In genomic region chr12:85197371-85197770, GRCm38 (mm10) we compare ENCODE assay signal across 28 mouse cellular contexts. TPM values are rescaled to one million over a fixed set of nuclear protein-coding genes. Genes with fewer than 3 reads are reported as not detected.
DNase-seq lines count a peak whose midpoint lies in the region; ATAC-seq and TF ChIP-seq lines count a peak whose summit lies in the region.
"Had no signal": no experiment of that assay in that cellular context is flagged by ENCODE, and none has a peak within 500 bp of the region (broad histone marks: within the 10 kb centered on the region; RNA-seq: fewer than 3 reads in every experiment).

No protein-coding gene starts in this region.

- peaks cover 24% of the 10 kb centered on the region for H3K4me1 ChIP-seq in heart, embryonic 11.5 days (ENCODE audit: control insufficient read depth, insufficient read depth, low read length)
- H3K4me1 ChIP-seq in kidney, postnatal 0 days (replicated peaks; ENCODE audit: insufficient read depth, low read length): peaks cover 20% of the 10 kb centered on the region
- peaks cover 86% of the 10 kb centered on the region for H3K4me1 ChIP-seq in limb, embryonic 10.5 days

- DNase-seq in heart, adult 11 months: peak; percentile 89
- DNase-seq in kidney, postnatal 0 days (ENCODE audit: low spot score): peak; percentile 54
- DNase-seq in kidney, postnatal 14 days: no peak
- peak; percentile 29 for DNase-seq in NIH3T3 (ENCODE audit: low read depth)
- no peak for DNase-seq in limb, embryonic 10.5 days (ENCODE audit: low spot score)
- DNase-seq in adrenal gland, postnatal 14 days: no peak
- DNase-seq: adrenal gland, postnatal 25 days; cerebellum, adult 18-20 months; cerebellum, postnatal 14 days; kidney, adult 2 months; kidney, postnatal 10 days; layer of hippocampus, adult 9-11 months; lung, postnatal 4 days; spleen, adult 18-20 months; thymus, adult 2 months; thymus, postnatal 36 days had no signal

- ATAC-seq in heart, embryonic 11.5 days (replicated peaks; ENCODE audit: insufficient number of reproducible peaks, low FRiP score, low TSS enrichment): no peak
- no peak for ATAC-seq in kidney, postnatal 0 days (replicated peaks; ENCODE audit: low FRiP score, low read depth)
- ATAC-seq: forebrain, embryonic 14.5 days; midbrain, embryonic 13.5 days had no signal

- H3K4me2 ChIP-seq in heart, embryonic 11.5 days: no peak overlapping the region
- no peak overlapping the region for H3K4me2 ChIP-seq in kidney, postnatal 0 days (ENCODE audit: low read length)
- H3K4me2 ChIP-seq: heart, embryonic 15.5 days; hindbrain, embryonic 13.5 days; liver, embryonic 15.5 days; midbrain, embryonic 13.5 days had no signal

- peaks cover 2% of the 10 kb centered on the region; the same call in 1 of the 2 replicates for H3K27me3 ChIP-seq in heart, embryonic 11.5 days (ENCODE audit: control insufficient read depth, insufficient read depth, low read length)
- H3K27me3 ChIP-seq in kidney, postnatal 0 days (ENCODE audit: insufficient read depth, low read length): 0 out of 2 replicates have a peak, but pooled peaks cover 3% of the 10 kb centered on the region
- H3K27me3 ChIP-seq in limb, embryonic 10.5 days (ENCODE audit: low read depth, poor library complexity, severe bottlenecking): peaks cover 53% of the 10 kb centered on the region
- H3K27me3 ChIP-seq: heart, embryonic 15.5 days; liver, embryonic 15.5 days; midbrain, embryonic 13.5 days had no signal

- no peak overlapping the region for H3K4me3 ChIP-seq in heart, embryonic 11.5 days (ENCODE audit: low read depth, low read length)
- H3K4me3 ChIP-seq in kidney, postnatal 0 days (replicated peaks; ENCODE audit: low read depth, low read length): no peak overlapping the region
- H3K4me3 ChIP-seq in limb, embryonic 10.5 days: peak overlapping the region; percentile 28; the same call in 1 of the 2 replicates
- H3K4me3 ChIP-seq: heart, embryonic 15.5 days; hindbrain, embryonic 13.5 days; limb, embryonic 12.5 days; liver, embryonic 15.5 days; megakaryocyte, embryonic 14.5 days; midbrain, embryonic 13.5 days had no signal

- TF ChIP-seq CTCF in kidney, postnatal 0 days (IDR thresholded peaks at IDR 0.05; ENCODE audit: low read depth): no peak

- no peaks in the 10 kb centered on the region for H3K36me3 ChIP-seq in heart, embryonic 11.5 days (ENCODE audit: control insufficient read depth, insufficient read depth, low read length)
- H3K36me3 ChIP-seq in kidney, postnatal 0 days (ENCODE audit: insufficient read depth, low read length): no peaks in the 10 kb centered on the region
- H3K36me3 ChIP-seq in limb, embryonic 10.5 days: no peaks in the 10 kb centered on the region
- H3K36me3 ChIP-seq: heart, embryonic 15.5 days; hindbrain, embryonic 13.5 days; limb, embryonic 12.5 days; liver, embryonic 15.5 days; midbrain, embryonic 13.5 days had no signal

- WGBS in heart, embryonic 11.5 days (ENCODE audit: insufficient replicate concordance): 70% methylated on average over 7 of the region's 7 CpGs
- 58% methylated on average over 7 of the region's 7 CpGs for WGBS in kidney, postnatal 0 days
- WGBS in limb, embryonic 10.5 days: 63% methylated on average over 7 of the region's 7 CpGs

- H3K9ac ChIP-seq in heart, embryonic 11.5 days (ENCODE audit: low read depth, low read length): no peak overlapping the region
- no peak overlapping the region for H3K9ac ChIP-seq in kidney, postnatal 0 days (ENCODE audit: low read depth, low read length)
- H3K9ac ChIP-seq: heart, embryonic 15.5 days; hindbrain, embryonic 13.5 days; limb, embryonic 12.5 days; liver, embryonic 15.5 days; midbrain, embryonic 13.5 days had no signal

- no peak overlapping the region for H3K27ac ChIP-seq in heart, embryonic 11.5 days (ENCODE audit: low read depth, low read length)
- H3K27ac ChIP-seq in kidney, postnatal 0 days: no peak overlapping the region
- peak overlapping the region; percentile 73 for H3K27ac ChIP-seq in limb, embryonic 10.5 days
- H3K27ac ChIP-seq: heart, embryonic 15.5 days; hindbrain, embryonic 13.5 days; limb, embryonic 12.5 days; liver, embryonic 15.5 days; midbrain, embryonic 13.5 days had no signal

- H3K9me3 ChIP-seq in heart, embryonic 11.5 days (replicated peaks; ENCODE audit: control insufficient read depth, low read length): no peaks in the 10 kb centered on the region
- no peaks in the 10 kb centered on the region for H3K9me3 ChIP-seq in kidney, postnatal 0 days (replicated peaks; ENCODE audit: low read length)
- no peaks in the 10 kb centered on the region for H3K9me3 ChIP-seq in limb, embryonic 10.5 days (replicated peaks)
- H3K9me3 ChIP-seq: heart, embryonic 15.5 days; hindbrain, embryonic 13.5 days; limb, embryonic 12.5 days; liver, embryonic 15.5 days; megakaryocyte, embryonic 14.5 days; midbrain, embryonic 13.5 days had no signal

RNA-seq across cellular contexts. Expression of gene Pgf, which starts 19.8 kb away (rescaled TPM):
- 9.0 and 12.7 TPM in 2 replicates for polyA plus RNA-seq in heart, embryonic 11.5 days (2014; fragmentation: Nextera tagmentation; extraction: Ambion mirVana)
- 5.6 and 6.1 TPM in 2 replicates for polyA plus RNA-seq in kidney, postnatal 0 days (2015; fragmentation: Nextera tagmentation; extraction: Ambion mirVana)
- 6.9 and 9.6 TPM in 2 replicates for polyA plus RNA-seq in limb, embryonic 10.5 days (2016; fragmentation: Nextera tagmentation; extraction: Ambion mirVana)
- total RNA-seq in adrenal gland, postnatal 14 days (2021): 0.85 and 1.2 TPM in 2 replicates
- total RNA-seq: liver, adult 2 months; MEL; monocyte, adult 5-6 weeks; neutrophil, adult 5-6 weeks had no signal
- polyA plus RNA-seq: liver, adult 2 months had no signal

RNA-seq across cellular contexts. Expression of gene Eif2b2, which starts 21.9 kb away (rescaled TPM):
- polyA plus RNA-seq in heart, embryonic 11.5 days (2014; fragmentation: Nextera tagmentation; extraction: Ambion mirVana): 60.4 and 60.6 TPM in 2 replicates
- polyA plus RNA-seq in kidney, postnatal 0 days (2015; fragmentation: Nextera tagmentation; extraction: Ambion mirVana): 76.0 and 82.0 TPM in 2 replicates
- 126 and 133 TPM in 2 replicates for polyA plus RNA-seq in limb, embryonic 10.5 days (2016; fragmentation: Nextera tagmentation; extraction: Ambion mirVana)
- 69.7 and 79.3 TPM in 2 replicates for total RNA-seq in adrenal gland, postnatal 14 days (2021)

RNA-seq across cellular contexts. Expression of gene Rps6kl1, which starts 46.3 kb away (rescaled TPM):
- 0.94 and 1.3 TPM in 2 replicates for polyA plus RNA-seq in heart, embryonic 11.5 days (2014; fragmentation: Nextera tagmentation; extraction: Ambion mirVana)
- 0.87 and 1.1 TPM in 2 replicates for polyA plus RNA-seq in kidney, postnatal 0 days (2015; fragmentation: Nextera tagmentation; extraction: Ambion mirVana)
- 0.39 and 0.45 TPM in 2 replicates for polyA plus RNA-seq in limb, embryonic 10.5 days (2016; fragmentation: Nextera tagmentation; extraction: Ambion mirVana)
- 1.7 and 2.2 TPM in 2 replicates for total RNA-seq in adrenal gland, postnatal 14 days (2021)
- total RNA-seq: neutrophil, adult 5-6 weeks had no signal

Comparison
In these comparisons a context has a peak if more than half of its experiments do, and no peak if none do; other contexts are left out.
1. DNase-seq: peak in heart, adult 11 months (single experiment), kidney, postnatal 0 days (single experiment) and NIH3T3 (single experiment); none in kidney, postnatal 14 days (single experiment), limb, embryonic 10.5 days (single experiment) and adrenal gland, postnatal 14 days (single experiment).